ENCODE assay signal across 11 mouse cellular contexts in the genomic region with DNA sequence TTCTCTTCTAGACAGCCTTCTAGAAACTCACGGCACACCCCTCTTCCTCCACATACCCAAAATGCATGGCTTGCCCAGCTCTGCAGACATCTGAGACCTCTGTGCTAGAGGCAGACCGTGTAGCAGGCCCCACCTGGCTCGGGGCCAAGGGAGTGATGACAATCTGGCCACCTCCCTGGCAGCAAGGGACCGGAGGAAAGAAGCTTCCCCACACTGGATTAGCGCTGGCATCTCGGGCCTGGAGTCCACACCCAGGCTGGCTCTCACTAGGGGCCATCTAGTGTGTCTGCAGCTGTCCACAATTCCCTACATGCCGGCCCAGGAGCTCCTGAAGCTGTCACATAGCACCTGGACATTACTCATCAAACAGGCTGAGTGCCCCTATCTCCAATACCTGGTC. TPM values are rescaled to one million over a fixed set of nuclear protein-coding genes. Genes with fewer than 3 reads are reported as not detected.
DNase-seq lines count a peak whose midpoint lies in the region; ATAC-seq and TF ChIP-seq lines count a peak whose summit lies in the region.
"Had no signal": no experiment of that assay in that cellular context is flagged by ENCODE, and none has a peak within 500 bp of the region (broad histone marks: within the 10 kb centered on the region; RNA-seq: fewer than 3 reads in every experiment).

No protein-coding gene starts in this region.

- DNase-seq in adrenal gland, postnatal 14 days: peak; percentile 29
- no peak for DNase-seq in adrenal gland, adult 18-20 months (ENCODE audit: low spot score in 2 of 2)
- DNase-seq in limb, embryonic 10.5 days (ENCODE audit: low spot score): no peak
- DNase-seq in cerebellum, adult 9-10 months: peak; percentile 67
- DNase-seq in gastrocnemius, postnatal 25 days: peak; percentile 79
- DNase-seq in layer of hippocampus, postnatal 14 days (ENCODE audit: low spot score in 2 of 2): no peak
- DNase-seq: lung, postnatal 36 days had no signal

- H3K27ac ChIP-seq in limb, embryonic 13.5 days: no peak overlapping the region
- no peak overlapping the region for H3K27ac ChIP-seq in limb, embryonic 10.5 days
- H3K27ac ChIP-seq in intestine, postnatal 0 days (ENCODE audit: low read depth, low read length): no peak overlapping the region
- H3K27ac ChIP-seq: intestine, embryonic 15.5 days; stomach, postnatal 0 days had no signal

- ATAC-seq in limb, embryonic 13.5 days (ENCODE audit: low FRiP score, low read depth): 0 out of 2 replicates have a peak, but pooled peaks have one; percentile 35
- ATAC-seq in intestine, postnatal 0 days: no peak
- ATAC-seq: intestine, embryonic 15.5 days had no signal

- no peak overlapping the region for H3K4me3 ChIP-seq in limb, embryonic 13.5 days
- H3K4me3 ChIP-seq in limb, embryonic 10.5 days: no peak overlapping the region
- H3K4me3 ChIP-seq in intestine, postnatal 0 days (ENCODE audit: low read depth, low read length): no peak overlapping the region
- H3K4me3 ChIP-seq: intestine, embryonic 15.5 days had no signal

- peaks cover 22% of the 10 kb centered on the region for H3K4me1 ChIP-seq in limb, embryonic 13.5 days
- H3K4me1 ChIP-seq in limb, embryonic 10.5 days: no peaks in the 10 kb centered on the region; the same call in 1 of the 2 replicates
- H3K4me1 ChIP-seq in intestine, postnatal 0 days (replicated peaks; ENCODE audit: control insufficient read depth, insufficient read depth, low read length): no peaks in the 10 kb centered on the region
- H3K4me1 ChIP-seq: intestine, embryonic 15.5 days had no signal

- no peaks in the 10 kb centered on the region for H3K9me3 ChIP-seq in limb, embryonic 13.5 days
- H3K9me3 ChIP-seq in limb, embryonic 10.5 days (replicated peaks): no peaks in the 10 kb centered on the region
- H3K9me3 ChIP-seq in intestine, postnatal 0 days (ENCODE audit: control insufficient read depth): no peaks in the 10 kb centered on the region
- H3K9me3 ChIP-seq: intestine, embryonic 15.5 days had no signal

- peaks cover 61% of the 10 kb centered on the region for H3K36me3 ChIP-seq in limb, embryonic 13.5 days
- H3K36me3 ChIP-seq in limb, embryonic 10.5 days: peaks cover 42% of the 10 kb centered on the region
- H3K36me3 ChIP-seq in intestine, postnatal 0 days (ENCODE audit: control insufficient read depth, insufficient read depth): peaks cover 13% of the 10 kb centered on the region; the same call in 1 of the 2 replicates
- H3K36me3 ChIP-seq: intestine, embryonic 15.5 days had no signal

- no peaks in the 10 kb centered on the region for H3K27me3 ChIP-seq in limb, embryonic 13.5 days
- no peaks in the 10 kb centered on the region for H3K27me3 ChIP-seq in limb, embryonic 10.5 days (ENCODE audit: low read depth, poor library complexity, severe bottlenecking)
- H3K27me3 ChIP-seq in intestine, postnatal 0 days (replicated peaks; ENCODE audit: control insufficient read depth, insufficient read depth, low read length): no peaks in the 10 kb centered on the region
- H3K27me3 ChIP-seq: intestine, embryonic 15.5 days had no signal

- no peak for TF ChIP-seq CTCF in intestine, postnatal 0 days (IDR thresholded peaks at IDR 0.05; ENCODE audit: low read depth)

- 79% methylated on average over 7 of the region's 7 CpGs for WGBS in limb, embryonic 13.5 days
- WGBS in limb, embryonic 10.5 days: 91% methylated on average over 7 of the region's 7 CpGs
- WGBS in intestine, postnatal 0 days: 56% methylated on average over 7 of the region's 7 CpGs

- no peak overlapping the region for H3K4me2 ChIP-seq in limb, embryonic 13.5 days (replicated peaks)
- no peak overlapping the region for H3K4me2 ChIP-seq in intestine, postnatal 0 days (replicated peaks; ENCODE audit: low read depth)
- H3K4me2 ChIP-seq: intestine, embryonic 15.5 days had no signal

- H3K9ac ChIP-seq in limb, embryonic 13.5 days: no peak overlapping the region
- H3K9ac ChIP-seq in intestine, postnatal 0 days (ENCODE audit: low read depth, low read length): no peak overlapping the region
- H3K9ac ChIP-seq: intestine, embryonic 15.5 days had no signal

RNA-seq across cellular contexts. Expression of gene Dexi, which starts 8.3 kb away (rescaled TPM):
- 16.7 and 17.4 TPM in 2 replicates for total RNA-seq in adrenal gland, postnatal 14 days (2021)
- total RNA-seq in adrenal gland, adult 18-20 months (2021): 10 to 100 TPM; 20.2 to 25.8 TPM
- polyA plus RNA-seq in limb, embryonic 13.5 days (2015; fragmentation: Nextera tagmentation; extraction: Ambion mirVana): 23.5 and 27.1 TPM in 2 replicates
- polyA plus RNA-seq in limb, embryonic 10.5 days (2016; fragmentation: Nextera tagmentation; extraction: Ambion mirVana): 17.4 and 20.5 TPM in 2 replicates
- 10 to 100 TPM; 43.0 to 43.1 TPM for total RNA-seq in gastrocnemius, postnatal 25 days (2021)
- total RNA-seq in layer of hippocampus, postnatal 14 days (2021): 10 to 100 TPM; 45.7 to 46.9 TPM
- 8.9 and 9.3 TPM in 2 replicates for polyA plus RNA-seq in intestine, postnatal 0 days (2015; fragmentation: Nextera tagmentation; extraction: Ambion mirVana)

RNA-seq across cellular contexts. Expression of gene Clec16a, which starts 10.6 kb away (rescaled TPM):
- 37.0 and 42.8 TPM in 2 replicates for total RNA-seq in adrenal gland, postnatal 14 days (2021)
- 10 to 100 TPM; 47.4 to 52.2 TPM for total RNA-seq in adrenal gland, adult 18-20 months (2021)
- 38.2 and 42.1 TPM in 2 replicates for polyA plus RNA-seq in limb, embryonic 13.5 days (2015; fragmentation: Nextera tagmentation; extraction: Ambion mirVana)
- 26.8 and 27.0 TPM in 2 replicates for polyA plus RNA-seq in limb, embryonic 10.5 days (2016; fragmentation: Nextera tagmentation; extraction: Ambion mirVana)
- 10 to 100 TPM; 51.2 to 62.2 TPM for total RNA-seq in gastrocnemius, postnatal 25 days (2021)
- 10 to 100 TPM; 72.6 to 77.5 TPM for total RNA-seq in layer of hippocampus, postnatal 14 days (2021)
- polyA plus RNA-seq in intestine, postnatal 0 days (2015; fragmentation: Nextera tagmentation; extraction: Ambion mirVana): 30.4 and 31.0 TPM in 2 replicates

RNA-seq across cellular contexts. Expression of gene Ciita, which starts 54.7 kb away (rescaled TPM):
- 1.2 and 8.1 TPM in 2 replicates for total RNA-seq in adrenal gland, postnatal 14 days (2021)
- 1 to 10 TPM; 1.6 to 6.6 TPM for total RNA-seq in adrenal gland, adult 18-20 months (2021)
- polyA plus RNA-seq in limb, embryonic 13.5 days (2015; fragmentation: Nextera tagmentation; extraction: Ambion mirVana): 0.37 and 0.40 TPM in 2 replicates
- 0.09 and 0.19 TPM in 2 replicates for polyA plus RNA-seq in limb, embryonic 10.5 days (2016; fragmentation: Nextera tagmentation; extraction: Ambion mirVana)
- under 1 TPM; 0.11 to 0.13 TPM for total RNA-seq in gastrocnemius, postnatal 25 days (2021)
- total RNA-seq in layer of hippocampus, postnatal 14 days (2021): under 1 TPM in 1 of 2 experiments, not detected in 1; 0.38 TPM
- polyA plus RNA-seq in intestine, postnatal 0 days (2015; fragmentation: Nextera tagmentation; extraction: Ambion mirVana): 0.42 and 0.64 TPM in 2 replicates

Comparison
In these comparisons a context has a peak if more than half of its experiments do, and no peak if none do; other contexts are left out.
1. DNase-seq: peak in adrenal gland, postnatal 14 days (single experiment), cerebellum, adult 9-10 months (single experiment) and gastrocnemius, postnatal 25 days (single experiment); none in adrenal gland, adult 18-20 months (0 of 2), limb, embryonic 10.5 days (single experiment) and layer of hippocampus, postnatal 14 days (0 of 2).